Mouse (Mus musculus) adrenal gland, postnatal 25 days (tissue): ENCODE measurements around the gene Rcbtb2. TPM values are rescaled to one million over a fixed set of nuclear protein-coding genes. Genes with fewer than 3 reads are reported as not detected.
"Not testable (repeated sequence)": the region's sequence is repeated elsewhere in the genome, so short reads cannot be mapped to it uniquely, and the experiment has no call there.

Source experiments
- DNase-seq: peaks from one replicate; pipeline ENCODE4 v3.0.0; 2021; ENCODE audit warnings: mixed read lengths
- long read RNA-seq: library from polyadenylated mRNA; stranded (forward); transcript quantifications from one replicate; pipeline ENCODE4 v2.0.0, GENCODE M21; 2021
- total RNA-seq: library from RNA; stranded (reverse); gene quantifications from 2 replicates; pipeline ENCODE4 v1.2.3, GENCODE M21; 2021

Gene Rcbtb2
- 26.2 and 33.1 TPM in 2 replicates for total RNA-seq
- long read RNA-seq, transcript Rcbtb2-209 (15 exons, 3,531 nt) = major isoform, 8 of 83 reads
- long read RNA-seq, partial matches to known transcripts = 10 of 83 reads
- long read RNA-seq, other reads (novel, unspliced or antisense) = 55 of 83 reads

DNA sequence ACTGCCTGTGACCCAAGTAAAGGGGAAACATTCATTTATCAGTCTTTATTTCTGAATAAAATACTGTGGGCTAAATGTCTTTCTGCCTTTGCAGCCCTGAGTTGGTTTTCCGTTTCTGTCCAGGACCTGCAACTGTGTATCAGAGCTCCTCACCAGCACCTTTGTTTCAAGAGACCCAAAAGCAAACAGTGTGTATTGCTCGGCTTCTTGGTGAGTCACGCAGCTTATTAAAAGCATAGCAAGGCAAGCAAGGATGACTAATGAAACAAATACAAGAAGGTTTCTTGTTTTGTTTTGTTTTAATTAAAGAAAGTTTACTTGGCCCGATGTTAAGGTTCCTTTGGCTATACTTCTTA, at the start of gene Rcbtb2:
TSS of gene Rcbtb2 (plus strand) at position 115 of the 356 bp plus-strand sequence.
- no peak for DNase-seq

DNA sequence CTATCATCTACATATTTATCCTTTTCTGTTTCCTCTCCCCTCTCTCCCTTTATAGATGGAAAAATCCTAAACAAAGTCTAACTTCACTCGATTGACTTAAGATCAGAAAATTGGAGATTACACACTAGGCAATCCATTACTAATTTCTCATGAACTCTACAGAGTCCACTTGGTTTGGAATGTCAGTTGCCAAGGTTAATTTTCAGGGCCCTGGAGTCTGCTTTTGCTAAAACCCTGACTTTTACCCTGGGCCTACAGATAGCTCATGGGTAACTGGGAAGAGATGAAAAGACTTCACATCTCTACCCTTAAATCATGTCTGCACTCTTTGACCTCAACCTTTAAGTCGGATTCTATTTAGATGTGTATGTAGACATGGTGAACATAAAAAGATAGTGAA, 39.3 kb upstream of the Rcbtb2 start:
- DNase-seq = no peak

DNA sequence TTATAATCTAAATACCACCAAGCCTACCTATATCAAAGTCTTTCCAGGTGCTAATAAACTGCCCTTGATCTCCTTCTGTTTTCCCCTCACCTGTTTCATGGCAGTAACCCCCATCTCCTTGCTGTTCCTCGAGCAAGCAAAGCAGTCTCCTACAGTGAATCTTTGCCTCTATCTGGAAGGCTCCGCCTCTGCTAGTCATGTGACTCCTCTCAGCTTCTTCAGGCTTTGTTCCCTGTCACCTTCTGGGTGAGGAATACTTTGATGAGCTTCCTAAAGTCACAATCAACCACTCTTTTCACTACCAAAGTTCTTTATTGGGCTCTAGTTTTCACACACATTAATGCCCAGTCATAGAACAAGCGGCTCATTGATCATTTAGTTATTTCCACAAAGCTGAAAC, 36.4 kb upstream of the Rcbtb2 start:
- DNase-seq = no peak

DNA sequence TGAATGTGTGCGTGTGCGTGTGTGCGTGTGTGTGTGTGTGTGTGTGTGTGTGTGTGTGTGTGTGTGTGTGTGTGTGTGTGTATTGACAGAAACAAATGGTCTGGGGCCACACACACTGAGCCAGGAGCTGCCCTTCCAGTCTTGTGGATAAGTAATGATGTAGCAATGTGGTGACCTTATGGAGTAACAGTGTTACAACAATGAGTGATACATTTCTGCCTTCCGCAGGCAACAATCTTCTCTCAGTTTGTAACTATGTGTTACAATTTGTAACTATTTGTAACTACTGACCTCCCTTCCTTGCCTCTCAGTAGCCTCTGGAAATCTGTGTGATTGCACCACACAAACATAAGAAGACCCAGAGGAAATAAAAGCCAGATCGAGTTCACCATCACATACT, 35.6 kb upstream of the Rcbtb2 start:
- DNase-seq = no peak

DNA sequence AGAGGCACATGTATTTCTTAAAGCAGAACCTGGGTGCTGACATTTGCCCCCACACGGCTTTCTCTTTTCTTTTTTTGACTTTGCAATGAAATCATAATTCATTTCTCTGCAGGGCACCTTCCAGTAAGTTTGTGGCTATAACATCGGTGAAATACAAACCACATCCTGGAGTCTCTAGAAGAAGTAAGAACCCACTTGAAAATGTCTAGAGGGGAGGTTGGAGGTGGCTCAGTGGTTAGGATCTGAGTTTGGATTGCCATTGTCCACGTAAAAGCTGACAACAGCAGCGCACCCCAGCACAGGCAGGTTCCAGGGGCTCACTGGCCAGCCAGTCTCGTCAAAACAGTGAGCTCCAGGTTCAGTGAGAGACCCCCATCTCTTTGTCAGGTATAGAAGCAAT, 35.1 kb upstream of the Rcbtb2 start:
- DNase-seq = no peak

DNA sequence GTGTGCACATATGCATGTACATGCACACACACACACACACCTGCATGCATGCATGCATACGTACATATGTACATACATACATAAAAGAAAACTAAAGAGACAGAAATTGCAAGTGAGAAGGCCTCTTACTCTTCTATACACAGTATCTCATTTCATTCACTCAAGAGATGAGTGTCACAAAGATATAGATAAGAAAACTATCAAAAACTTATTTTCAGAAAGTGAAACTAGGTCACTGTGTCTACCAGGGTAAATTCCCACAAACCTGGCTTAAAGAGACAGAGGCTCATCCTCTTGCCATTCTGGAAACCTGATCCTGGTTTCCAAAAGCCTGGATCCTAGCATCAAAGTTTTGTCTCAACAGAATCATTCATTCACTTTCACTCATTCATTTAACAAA, 34.6 kb upstream of the Rcbtb2 start:
- no peak for DNase-seq

DNA sequence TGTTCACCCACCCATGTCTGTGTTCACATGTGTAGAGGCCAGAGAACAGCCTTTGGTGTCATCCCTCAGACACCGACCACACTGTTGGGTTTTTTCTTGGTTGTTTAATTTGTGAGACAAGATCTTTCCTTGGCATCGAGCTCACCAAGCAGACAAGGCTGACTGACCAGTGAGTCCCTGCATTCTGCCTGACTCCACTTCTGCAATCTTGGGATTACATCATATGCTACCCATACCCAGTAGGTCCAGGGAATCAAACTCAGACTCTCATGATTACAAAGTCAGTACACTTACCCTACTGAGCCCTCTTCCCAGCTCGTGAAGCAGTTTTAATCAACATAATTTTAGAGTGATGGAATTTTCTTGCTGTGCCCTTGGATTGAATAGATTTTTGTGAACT, 30.0 kb upstream of the Rcbtb2 start:
- no peak for DNase-seq

DNA sequence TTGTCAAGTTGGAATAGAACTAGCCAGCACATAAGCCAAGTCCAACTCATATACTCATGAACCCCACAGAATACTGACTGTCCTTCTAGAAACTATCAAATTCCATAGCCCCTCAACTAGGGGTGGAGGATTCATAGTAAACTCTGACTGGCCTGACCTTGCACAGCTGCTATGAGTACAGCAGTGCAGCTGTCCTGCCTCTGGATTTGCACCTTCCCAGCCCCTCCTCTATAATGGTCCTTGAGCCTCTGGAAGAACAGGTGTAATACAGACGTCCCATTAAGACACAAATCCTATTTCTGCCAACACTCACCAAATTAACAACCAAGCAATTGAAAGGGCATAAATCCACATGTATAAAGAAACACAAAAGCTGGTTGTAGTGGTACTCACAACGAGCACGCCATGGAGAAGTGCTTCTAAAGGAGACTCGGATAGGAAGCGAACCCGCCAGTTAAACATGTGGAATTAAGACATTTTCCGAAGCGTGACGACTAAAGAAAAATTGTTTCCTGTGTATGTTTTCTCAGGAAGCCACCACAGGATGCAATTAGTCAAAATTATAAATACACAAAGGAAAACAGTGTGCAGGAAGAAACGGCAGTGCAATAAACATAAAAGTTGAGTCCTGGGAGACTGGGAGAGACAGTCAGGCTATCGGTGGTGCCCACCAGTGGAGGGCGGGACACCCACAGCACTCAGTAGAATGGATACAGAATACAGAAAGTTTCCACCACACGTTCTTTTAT, 27.9 kb upstream of the Rcbtb2 start:
- DNase-seq = no peak

DNA sequence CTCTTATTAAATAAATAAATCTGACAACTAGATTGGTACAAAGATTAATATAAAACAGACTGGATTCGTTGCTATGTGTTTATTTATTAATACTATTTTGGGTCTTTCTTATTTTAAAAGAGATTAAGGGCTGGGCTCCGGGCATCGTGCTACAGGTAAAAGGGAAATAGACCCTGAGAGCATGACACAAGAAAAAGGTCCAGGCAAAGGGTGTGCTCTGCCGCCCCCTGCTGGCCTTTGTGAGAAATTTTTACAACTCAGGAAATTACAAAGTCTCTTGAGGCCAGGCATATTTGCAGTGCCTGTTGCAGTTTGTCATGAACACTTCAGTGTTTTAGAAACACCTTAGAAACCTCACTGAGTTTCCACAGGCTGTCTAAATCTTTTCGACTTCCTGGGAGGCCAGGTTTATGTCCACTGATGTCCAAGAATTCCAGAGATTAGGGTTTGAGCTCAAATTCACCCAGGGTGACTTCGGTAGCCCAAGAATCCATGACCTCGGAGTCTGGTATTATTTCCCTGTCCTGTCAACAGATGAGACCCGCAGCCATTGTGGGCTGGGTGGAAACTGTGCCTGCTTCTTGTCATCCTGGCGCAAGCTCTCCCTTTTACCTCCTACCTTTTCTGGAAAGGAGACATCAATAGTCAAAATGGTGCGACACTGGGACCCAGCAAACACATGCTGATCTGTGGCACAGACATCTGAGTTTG, 24.0 kb upstream of the Rcbtb2 start:
- peak; percentile 54 for DNase-seq

DNA sequence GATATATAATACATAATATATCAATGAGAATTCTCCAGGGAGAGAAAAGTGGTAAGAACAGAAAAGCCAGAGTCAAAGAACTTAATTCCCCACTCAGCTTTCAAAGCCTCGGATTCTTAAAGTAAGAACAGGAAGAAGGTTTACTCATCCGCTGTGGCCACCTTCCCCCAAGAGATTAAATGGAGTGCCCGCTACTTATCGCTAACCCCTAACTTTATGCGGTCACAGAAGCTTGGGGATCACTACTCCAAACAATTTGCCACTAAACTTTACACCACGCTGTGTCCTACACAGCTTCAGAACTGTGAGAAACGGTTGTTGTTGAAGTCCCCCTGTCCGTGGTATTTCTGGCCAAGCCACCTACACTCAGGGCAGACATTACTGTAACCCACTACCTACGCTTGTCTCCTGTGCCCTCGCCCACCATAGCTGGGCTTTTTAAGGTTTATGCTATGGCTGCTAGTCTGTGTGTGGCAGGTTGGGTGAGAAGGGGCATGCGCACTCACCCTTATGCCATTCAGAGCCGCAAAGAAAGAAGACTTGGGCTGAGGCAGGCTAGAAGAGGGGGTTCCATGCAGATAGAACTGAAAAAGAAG, 20.5 kb upstream of the Rcbtb2 start:
- no peak for DNase-seq

DNA sequence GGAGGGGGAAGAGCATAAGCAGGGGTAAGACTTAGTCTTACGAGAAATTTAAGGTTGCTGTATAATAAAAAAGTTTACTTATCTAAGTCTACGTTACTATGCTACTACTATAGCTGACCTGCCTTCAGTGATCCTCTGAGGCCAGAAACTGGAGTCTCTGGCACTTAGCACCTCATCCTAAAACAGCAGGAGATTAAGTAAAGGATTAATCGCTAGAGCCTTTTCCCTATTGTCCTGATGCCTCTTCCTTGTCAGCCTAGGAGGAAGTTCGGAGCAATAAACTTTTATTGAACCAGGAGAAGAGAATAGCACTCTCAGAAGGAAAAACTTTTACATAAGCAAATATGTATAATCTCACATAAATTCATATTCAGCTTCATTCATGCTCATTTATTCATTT, 19.9 kb upstream of the Rcbtb2 start:
- DNase-seq = not testable (repeated sequence)

DNA sequence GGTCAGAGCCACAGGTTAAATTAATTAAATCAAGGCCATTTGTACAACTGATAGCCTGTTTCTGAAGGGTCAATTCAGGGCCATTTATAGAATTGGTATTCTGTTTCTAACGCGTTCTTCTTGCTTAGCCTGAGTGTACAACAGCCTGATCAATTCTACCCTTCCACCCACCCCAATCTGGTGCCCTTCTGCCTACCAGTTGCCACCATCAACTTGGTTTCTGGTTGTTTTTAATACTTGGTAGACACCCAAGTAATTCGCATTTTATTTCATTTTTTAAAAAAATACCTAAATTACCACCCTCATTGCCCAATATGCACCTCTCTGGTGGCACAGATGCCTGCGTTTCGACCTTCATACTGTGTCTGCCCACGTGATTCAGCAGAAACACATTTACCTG, 17.9 kb upstream of the Rcbtb2 start:
- no peak for DNase-seq

DNA sequence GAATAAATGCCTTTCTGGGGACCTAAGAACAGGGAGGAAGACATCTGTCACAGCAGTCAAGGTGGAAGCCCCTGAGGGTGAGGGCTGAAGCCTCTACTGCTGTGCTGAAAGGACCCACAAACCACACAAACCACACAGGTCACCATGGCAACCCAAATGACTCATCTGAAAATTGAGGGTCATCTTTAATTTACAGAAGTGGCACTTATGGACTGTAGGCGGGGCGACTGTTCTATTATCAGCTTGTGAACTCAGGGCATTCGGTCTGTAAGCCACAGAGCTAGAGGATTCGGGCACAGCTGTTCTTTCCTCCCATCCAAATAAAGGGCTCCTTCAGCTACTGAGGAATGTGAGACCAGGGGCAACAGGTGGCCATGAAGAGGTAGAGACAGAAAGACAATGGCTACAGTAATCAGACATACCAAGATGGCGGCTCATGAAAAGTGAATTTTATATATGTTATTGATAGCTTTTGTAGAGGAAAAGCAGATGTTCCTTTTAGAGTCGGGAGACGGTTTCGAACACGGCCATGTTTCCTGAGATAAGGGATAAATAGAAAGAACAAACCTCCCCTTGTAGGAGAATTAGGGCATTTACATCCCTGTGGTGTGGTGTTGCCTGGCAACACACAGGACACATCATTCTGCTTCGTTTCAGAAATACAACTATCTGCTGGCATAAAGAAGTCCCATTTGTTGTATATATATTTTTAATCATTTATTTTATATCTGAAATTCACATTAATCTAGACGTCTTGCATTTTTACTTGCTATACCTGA, 17.2 kb upstream of the Rcbtb2 start:
- no peak for DNase-seq

DNA sequence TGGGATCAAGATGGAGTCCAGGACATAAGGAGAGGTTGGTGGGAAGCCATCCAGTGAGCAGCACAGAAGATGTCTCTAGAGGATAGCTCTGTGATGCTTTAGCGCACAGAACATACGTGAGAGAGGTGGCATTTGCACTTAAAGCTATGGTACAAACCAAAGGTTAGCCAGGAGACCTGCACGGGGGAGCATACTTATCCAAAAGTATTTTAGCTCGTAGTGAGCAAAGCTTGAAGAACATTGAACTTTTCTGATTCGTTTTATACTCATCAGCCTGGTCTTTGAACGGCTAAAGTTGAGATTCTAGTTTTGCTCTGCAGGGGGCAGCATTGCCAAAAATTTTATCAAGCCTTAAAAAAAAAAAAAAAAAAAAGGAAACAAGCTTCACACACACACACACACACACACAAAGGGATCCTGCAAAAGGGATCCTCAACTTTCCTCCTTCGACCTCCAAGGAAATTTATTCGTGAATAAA, 16.6 kb upstream of the Rcbtb2 start:
- DNase-seq = peak; percentile 27

DNA sequence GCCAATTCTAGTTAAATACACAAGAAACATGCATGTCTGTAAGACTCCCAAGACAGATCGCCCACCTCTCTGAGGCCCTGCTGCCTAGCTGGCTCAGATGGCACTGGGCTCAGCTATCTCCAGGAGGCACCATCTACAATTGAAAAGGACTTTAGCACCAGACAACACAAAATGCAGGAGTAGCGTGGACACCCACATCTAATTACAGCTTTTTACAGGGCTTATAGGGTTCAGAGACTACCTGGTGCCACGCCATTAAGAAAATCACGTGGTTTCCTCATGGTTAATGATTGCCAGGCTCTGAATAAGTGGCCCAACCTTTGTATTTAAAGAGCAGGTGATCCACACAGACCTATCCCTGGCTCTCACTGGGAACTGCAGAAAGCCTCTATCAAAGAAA, 15.9 kb upstream of the Rcbtb2 start:
- DNase-seq = no peak

DNA sequence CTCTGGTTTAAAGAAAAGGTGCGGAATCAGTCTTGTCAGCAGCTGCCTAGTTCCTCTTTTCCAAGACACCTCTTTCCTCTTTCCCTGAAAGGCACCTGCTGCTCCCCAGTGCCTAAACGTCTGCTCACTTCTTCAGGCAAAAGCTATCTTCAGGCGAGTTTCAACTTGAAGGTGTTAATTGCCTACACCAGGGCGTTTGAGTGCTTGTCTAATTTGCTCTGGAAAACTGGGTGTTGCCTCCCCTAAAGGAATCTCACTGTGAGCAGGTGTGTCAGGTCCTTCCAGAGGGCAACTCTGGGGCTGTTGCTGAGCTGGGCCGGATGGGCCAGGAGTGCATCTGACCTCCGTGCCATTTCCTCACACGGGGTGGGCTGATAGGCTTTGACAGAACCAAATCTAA, 15.5 kb upstream of the Rcbtb2 start:
- no peak for DNase-seq

DNA sequence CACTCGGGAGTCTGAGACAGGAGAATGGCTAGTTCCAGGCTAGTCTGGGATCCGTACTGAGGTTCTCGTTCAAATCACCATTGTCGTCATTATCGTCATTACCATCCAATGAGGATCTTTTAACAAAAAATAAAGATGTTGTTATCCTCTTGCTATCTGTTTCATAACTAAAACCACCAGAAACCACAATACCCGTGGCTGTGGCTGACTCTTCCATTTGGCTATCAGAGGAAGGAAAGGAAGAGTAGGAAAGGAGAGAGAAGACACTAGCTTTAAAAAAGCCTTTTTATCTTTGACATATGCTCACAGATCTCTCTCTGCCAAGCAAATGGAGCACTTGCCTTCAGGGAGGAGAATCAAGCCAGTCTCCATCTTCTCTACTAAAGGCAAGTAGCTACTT, 14.9 kb upstream of the Rcbtb2 start:
- DNase-seq = no peak

DNA sequence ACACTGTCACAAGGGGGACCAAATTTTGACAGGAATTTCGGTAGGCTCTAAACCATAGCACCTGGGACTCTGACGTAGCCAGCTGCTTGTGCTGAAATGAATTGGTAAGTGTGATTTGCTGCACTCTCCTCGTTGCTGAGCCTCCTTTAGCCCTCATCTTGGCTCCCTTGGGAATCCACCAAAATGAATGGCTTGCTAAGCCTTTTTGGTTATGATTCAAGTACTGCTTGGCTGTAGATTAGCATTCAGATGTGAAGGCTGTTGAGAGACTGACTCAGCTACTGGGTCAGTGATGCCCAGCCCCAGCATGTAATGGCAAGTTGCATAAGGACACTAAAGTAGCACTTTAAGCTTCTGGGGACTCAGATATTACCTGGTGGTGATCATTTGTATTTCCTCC, 12.2 kb upstream of the Rcbtb2 start:
- DNase-seq = no peak

DNA sequence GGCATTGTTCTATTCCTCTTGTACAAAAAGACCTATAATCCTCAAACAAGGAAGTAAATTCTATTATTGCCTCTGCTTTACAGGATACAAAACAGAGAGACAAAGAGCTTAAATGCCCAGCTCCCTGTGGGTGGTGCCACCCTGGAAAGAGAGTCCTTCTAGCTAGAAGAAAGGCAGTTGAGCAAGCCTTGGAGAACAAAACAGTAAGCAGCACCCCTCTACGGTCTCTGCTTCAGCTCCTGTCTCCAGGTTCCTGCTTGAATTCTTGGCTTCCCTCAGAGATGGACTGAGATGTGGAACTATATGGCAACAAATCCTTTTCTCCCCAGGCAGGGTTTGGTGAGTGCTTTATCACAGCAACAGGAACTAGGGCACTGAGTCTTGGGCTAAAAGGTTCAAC, 11.7 kb upstream of the Rcbtb2 start:
- no peak for DNase-seq

DNA sequence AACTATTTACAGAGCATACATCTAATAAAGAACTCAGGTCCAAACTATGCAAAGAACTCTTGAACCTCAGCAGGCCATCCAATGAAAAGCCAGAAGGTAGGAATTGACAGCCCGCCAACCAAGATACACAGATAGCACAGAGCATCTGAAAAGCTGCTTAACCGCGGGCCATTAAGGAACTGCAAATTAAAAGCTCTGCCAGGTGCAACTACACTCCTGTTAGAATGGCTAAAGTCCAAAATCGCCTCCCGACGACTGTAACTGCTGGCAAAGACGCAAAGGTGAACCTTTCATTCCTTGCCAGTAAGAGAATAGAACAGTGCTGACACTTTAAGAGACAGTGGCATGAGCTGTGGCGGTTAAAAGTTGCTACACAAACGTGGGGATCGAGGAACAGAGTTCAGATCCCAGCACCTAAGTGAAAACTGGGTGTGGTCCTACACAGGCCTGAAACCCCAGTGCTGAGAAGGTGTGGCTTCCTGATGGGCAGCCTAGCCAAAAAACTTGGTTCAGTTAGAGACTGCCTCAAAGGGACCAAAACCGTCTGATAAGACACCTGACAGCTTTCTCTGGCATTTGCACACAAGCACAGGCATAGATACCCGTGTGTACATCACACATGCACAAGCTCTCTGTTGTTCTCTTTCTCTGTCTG, 10.5 kb upstream of the Rcbtb2 start:
- DNase-seq = no peak

DNA sequence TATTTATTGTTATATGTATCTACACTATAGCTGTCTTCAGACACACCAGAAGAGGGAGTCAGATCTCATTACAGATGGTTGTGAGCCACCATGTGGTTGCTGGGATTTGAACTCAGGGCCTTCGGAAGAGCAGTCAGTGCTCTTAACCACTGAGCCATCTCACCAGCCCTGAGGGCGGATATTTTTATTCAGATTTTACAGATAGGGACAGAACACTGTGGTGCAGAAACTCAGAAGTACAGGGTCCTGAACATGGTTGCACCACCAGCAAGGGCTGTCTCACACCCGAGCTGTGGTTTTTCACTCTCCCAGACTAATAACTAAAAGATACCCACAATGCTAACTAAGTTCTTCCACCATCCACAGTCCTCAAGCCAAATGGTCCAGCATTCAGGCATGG, 7.9 kb upstream of the Rcbtb2 start:
- DNase-seq = not testable (repeated sequence)

DNA sequence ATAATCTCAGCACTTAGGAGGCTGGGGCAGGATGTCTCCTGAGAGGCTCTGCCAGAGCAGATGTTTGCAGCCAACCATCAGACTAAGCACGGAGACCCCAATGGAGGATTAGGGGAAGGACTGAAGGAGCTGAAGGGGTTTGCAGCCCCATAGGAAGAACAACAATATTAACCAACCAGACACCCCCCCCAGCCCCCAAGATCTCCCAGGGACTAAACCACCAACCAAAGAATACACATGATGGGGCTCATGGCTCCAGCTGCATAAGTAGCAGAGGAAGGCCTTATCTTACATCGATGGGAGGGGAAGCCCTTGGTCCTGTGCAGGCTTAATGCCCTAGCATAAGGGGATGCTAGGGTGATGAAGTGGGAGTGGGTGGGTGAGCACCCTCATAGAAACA, 6.5 kb upstream of the Rcbtb2 start:
- DNase-seq = no peak
